Mouse (Mus musculus) lung, embryonic 16.5 days (tissue): ENCODE data around the gene Lrrc8c. TPM values are rescaled to one million over a fixed set of nuclear protein-coding genes. Genes with fewer than 3 reads are reported as not detected.
A peak's percentile ranks its signal among the peaks of the same experiment; 100 is the strongest.

Experiments used
- ATAC-seq: fragments of 200-750 bp; cut with Nextera tagmentation; 2 replicates; pipeline ENCODE4 v1.8.0; 2017; ENCODE audit warnings: low read depth, mild to moderate bottlenecking, moderate library complexity
- H3K27ac ChIP-seq: fragments of 300-500 bp; sonication (generic); 2 replicates; pipeline ENCODE4 v1.5.1; 2014; ENCODE audit warnings: mild to moderate bottlenecking, control low read depth, low read length
- H3K27me3 ChIP-seq: fragments of 300-500 bp; sonication (generic); 2 replicates; pipeline ENCODE4 v1.6.1; 2014; ENCODE audit warnings: low read depth, low read length, mixed read lengths; ENCODE audit not compliant: control insufficient read depth, insufficient read depth
- H3K36me3 ChIP-seq: fragments of 300-500 bp; sonication (generic); 2 replicates; pipeline ENCODE4 v1.6.1; 2014; ENCODE audit warnings: low read length; ENCODE audit not compliant: control insufficient read depth, insufficient read depth
- H3K4me1 ChIP-seq: fragments of 300-500 bp; sonication (generic); replicated peaks from 2 replicates; pipeline ENCODE4 v1.6.1; 2014; ENCODE audit warnings: low read length, mixed read lengths; ENCODE audit not compliant: control insufficient read depth, insufficient read depth
- H3K4me2 ChIP-seq: fragments of 300-500 bp; sonication (generic); 2 replicates; pipeline ENCODE4 v1.6.1; 2014; ENCODE audit warnings: low read depth, low read length, control low read depth
- H3K4me3 ChIP-seq: fragments of 300-500 bp; sonication (generic); 2 replicates; pipeline ENCODE4 v1.5.1; 2014; ENCODE audit warnings: mild to moderate bottlenecking, low read length, control low read depth
- H3K9ac ChIP-seq: fragments of 300-500 bp; sonication (generic); 2 replicates; pipeline ENCODE4 v1.6.1; 2014; ENCODE audit warnings: low read length, control low read depth
- H3K9me3 ChIP-seq: fragments of 300-500 bp; sonication (generic); 2 replicates; pipeline ENCODE4 v1.6.1; 2016; ENCODE audit warnings: low read length; ENCODE audit not compliant: control insufficient read depth
- WGBS: fragments of 180-500 bp; shearing (Covaris S2); extraction: QIAGEN DNeasy Blood & Tissue Kit; methylation state at CpG from one replicate; pipeline ENCODE4 v1.1.7; 2014; 5-methylcytosine and 5-hydroxymethylcytosine counted together
- polyA plus RNA-seq: library from polyadenylated mRNA; unstranded; fragments of >200 nt; fragmentation: Nextera tagmentation; extraction: Ambion mirVana; gene quantifications from 2 replicates; pipeline ENCODE4 v1.2.1, GENCODE M21; 2015

Lrrc8c gene
- polyA plus RNA-seq, 1 experiment from 2014 or later: 29.2 TPM

- H3K9me3 ChIP-seq: no peaks in the 10 kb centered on the region
- no peak overlapping the region for H3K27ac ChIP-seq
- WGBS: 64% methylated on average over 4 of the region's 4 CpGs
- peak; percentile 30; the same call in 1 of the 2 replicates for ATAC-seq
- peaks cover 6% of the 10 kb centered on the region; the same call in 1 of the 2 replicates for H3K4me1 ChIP-seq
- H3K4me3 ChIP-seq: no peak overlapping the region
- H3K9ac ChIP-seq: no peak overlapping the region
- no peak overlapping the region for H3K4me2 ChIP-seq
- no peaks in the 10 kb centered on the region for H3K36me3 ChIP-seq
- no peaks in the 10 kb centered on the region for H3K27me3 ChIP-seq
Measured at GRCm38 (mm10) chr5:105491389-105491788, 27.8 kb upstream of the Lrrc8c start.

GRCm38 (mm10) chr5:105492367-105493246, 26.6 kb upstream of the Lrrc8c start:
- Histone ChIP-seq H3K4me3 (no peak overlapping the region), H3K9ac (no peak overlapping the region), H3K27ac (no peak overlapping the region), H3K27me3 (no peaks in the 10 kb centered on the region), H3K4me1 (peaks cover 6% of the 10 kb centered on the region; the same call in 1 of the 2 replicates), H3K4me2 (no peak overlapping the region), H3K36me3 (no peaks in the 10 kb centered on the region), H3K9me3 (no peaks in the 10 kb centered on the region)
- 42% methylated on average over 10 of the region's 10 CpGs for WGBS
- no peak for ATAC-seq

- no peaks in the 10 kb centered on the region for H3K36me3 ChIP-seq
- 89% methylated on average over 7 of the region's 7 CpGs for WGBS
- H3K4me1 ChIP-seq: peaks cover 6% of the 10 kb centered on the region; the same call in 1 of the 2 replicates
- H3K27ac ChIP-seq: no peak overlapping the region
- no peak overlapping the region for H3K4me2 ChIP-seq
- no peak overlapping the region for H3K9ac ChIP-seq
- no peaks in the 10 kb centered on the region for H3K9me3 ChIP-seq
- no peak overlapping the region for H3K4me3 ChIP-seq
- no peaks in the 10 kb centered on the region for H3K27me3 ChIP-seq
- ATAC-seq: no peak
Measured at GRCm38 (mm10) chr5:105493377-105493776, 25.8 kb upstream of the Lrrc8c start.

- WGBS: 49% methylated on average over 10 of the region's 10 CpGs
- H3K4me3 ChIP-seq: no peak overlapping the region
- no peak for ATAC-seq
- H3K27ac ChIP-seq: no peak overlapping the region
- no peaks in the 10 kb centered on the region for H3K27me3 ChIP-seq
- no peaks in the 10 kb centered on the region for H3K9me3 ChIP-seq
- H3K4me1 ChIP-seq: peaks cover 6% of the 10 kb centered on the region; the same call in 1 of the 2 replicates
- H3K9ac ChIP-seq: no peak overlapping the region
- no peaks in the 10 kb centered on the region for H3K36me3 ChIP-seq
- peak overlapping the region; percentile 53 for H3K4me2 ChIP-seq
Measured at GRCm38 (mm10) chr5:105494246-105494917, 24.8 kb upstream of the Lrrc8c start.

GRCm38 (mm10) chr5:105494918-105495901, 24.0 kb upstream of the Lrrc8c start:
- Histone ChIP-seq H3K4me1 (peaks cover 6% of the 10 kb centered on the region; the same call in 1 of the 2 replicates), H3K4me3 (peak overlapping the region; percentile 33), H3K36me3 (no peaks in the 10 kb centered on the region), H3K9ac (peak overlapping the region; percentile 48), H3K27ac (no peak overlapping the region), H3K4me2 (peak overlapping the region; percentile 53), H3K9me3 (no peaks in the 10 kb centered on the region), H3K27me3 (no peaks in the 10 kb centered on the region)
- WGBS: 11% methylated on average over 22 of the region's 24 CpGs
- peak; percentile 90 for ATAC-seq

- H3K4me2 ChIP-seq: no peak overlapping the region
- H3K36me3 ChIP-seq: no peaks in the 10 kb centered on the region
- no peaks in the 10 kb centered on the region for H3K27me3 ChIP-seq
- 64% methylated on average over 4 of the region's 4 CpGs for WGBS
- H3K27ac ChIP-seq: no peak overlapping the region
- H3K4me1 ChIP-seq: peaks cover 6% of the 10 kb centered on the region; the same call in 1 of the 2 replicates
- ATAC-seq: 0 out of 2 replicates have a peak, but pooled peaks have one; percentile 8
- H3K9me3 ChIP-seq: no peaks in the 10 kb centered on the region
- H3K9ac ChIP-seq: no peak overlapping the region
- no peak overlapping the region for H3K4me3 ChIP-seq
Measured at GRCm38 (mm10) chr5:105496133-105496532, 23.1 kb upstream of the Lrrc8c start.

GRCm38 (mm10) chr5:105496586-105496985, 22.6 kb upstream of the Lrrc8c start:
- WGBS: 72% methylated on average over 7 of the region's 7 CpGs
- H3K27me3 ChIP-seq: no peaks in the 10 kb centered on the region
- H3K4me2 ChIP-seq: no peak overlapping the region
- no peak overlapping the region for H3K4me3 ChIP-seq
- H3K36me3 ChIP-seq: no peaks in the 10 kb centered on the region
- H3K4me1 ChIP-seq: peaks cover 6% of the 10 kb centered on the region; the same call in 1 of the 2 replicates
- no peak overlapping the region for H3K27ac ChIP-seq
- H3K9me3 ChIP-seq: no peaks in the 10 kb centered on the region
- no peak for ATAC-seq
- no peak overlapping the region for H3K9ac ChIP-seq

- H3K27ac ChIP-seq: no peak overlapping the region
- no peak overlapping the region for H3K9ac ChIP-seq
- H3K36me3 ChIP-seq: no peaks in the 10 kb centered on the region
- H3K27me3 ChIP-seq: no peaks in the 10 kb centered on the region
- WGBS: 69% methylated on average over 4 of the region's 4 CpGs
- H3K4me3 ChIP-seq: no peak overlapping the region
- no peak for ATAC-seq
- H3K9me3 ChIP-seq: no peaks in the 10 kb centered on the region
- no peak overlapping the region for H3K4me2 ChIP-seq
- peaks cover 3% of the 10 kb centered on the region; the same call in 1 of the 2 replicates for H3K4me1 ChIP-seq
Measured at GRCm38 (mm10) chr5:105498429-105499000, 20.7 kb upstream of the Lrrc8c start.
